Comparison of ENCODE assay signal across 8 mouse cellular contexts in the genomic region with DNA sequence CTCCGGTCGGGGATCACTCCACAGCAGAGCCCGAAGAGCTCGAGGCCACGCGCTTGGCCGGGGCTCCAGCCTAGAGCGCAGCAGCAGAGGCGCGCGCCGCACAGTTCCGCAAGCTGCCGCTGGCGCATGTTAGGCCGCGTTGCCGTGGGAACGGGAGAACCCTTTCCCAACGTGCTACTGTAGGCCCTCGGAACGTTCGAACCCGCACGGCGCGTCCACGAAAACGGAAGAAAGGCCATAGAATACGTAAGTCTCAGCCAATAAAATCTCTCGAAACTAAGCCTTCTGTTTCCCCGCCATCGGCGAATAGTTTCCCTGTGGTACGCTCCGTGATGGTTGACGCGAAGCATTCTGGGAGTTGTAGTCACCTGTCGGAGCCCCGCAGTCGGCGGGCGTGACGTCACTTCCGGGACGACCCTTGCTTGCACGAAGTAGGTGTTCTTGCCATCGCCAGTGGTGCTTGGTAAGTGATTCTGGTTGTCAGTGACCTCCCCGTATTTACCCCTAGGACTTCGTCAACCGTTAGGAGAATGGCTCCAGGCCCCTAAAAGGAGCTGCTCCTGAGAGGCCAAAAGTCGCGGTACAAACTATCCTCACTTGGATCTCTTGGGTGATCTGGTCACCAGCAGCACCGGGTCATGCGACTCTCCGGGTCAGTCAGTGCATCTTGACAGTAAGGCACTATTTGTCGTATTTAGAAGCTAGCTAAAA. TPM values are rescaled to one million over a fixed set of nuclear protein-coding genes. Genes with fewer than 3 reads are reported as not detected.
DNase-seq lines count a peak whose midpoint lies in the region; ATAC-seq and TF ChIP-seq lines count a peak whose summit lies in the region.

A gene (minus strand): TSS at position 127 of the 711 bp plus-strand sequence.
A gene (plus strand): TSS at position 403 of the 711 bp plus-strand sequence.

- peak; percentile 80 for TF ChIP-seq POLR2A in CH12.LX (IDR thresholded peaks at IDR 0.05; ENCODE audit: low read depth, low read length)

- in situ Hi-C loops in CH12.LX (cut with MboI; ENCODE audit: low pct_ligation_motif_present, low pct_unique_long_range_greater_than_20kb, low sequenced_read_pairs): no loop called here

- H3K4me2 ChIP-seq in CH12.LX (ENCODE audit: insufficient read depth, low read depth, poor library complexity, severe bottlenecking): peak within 1 kb of the TSS; percentile 96
- peak within 1 kb of the TSS; percentile 73 for H3K4me2 ChIP-seq in forebrain, embryonic 11.5 days (ENCODE audit: low read depth, low read length, severe bottlenecking)
- H3K4me2 ChIP-seq in heart, embryonic 16.5 days (ENCODE audit: low read depth, low read length): peak within 1 kb of the TSS; percentile 69
- peak within 1 kb of the TSS; percentile 85 for H3K4me2 ChIP-seq in liver, embryonic 15.5 days
- H3K4me2 ChIP-seq in neural tube, embryonic 12.5 days (replicated peaks): peak within 1 kb of the TSS; percentile 68

- no peak for TF ChIP-seq RAD21 in CH12.LX (IDR thresholded peaks at IDR 0.05; ENCODE audit: low read depth, low read length)

- H3K27me3 ChIP-seq in CH12.LX (replicated peaks): no peaks in the 10 kb centered on the region
- no peaks in the 10 kb centered on the region for H3K27me3 ChIP-seq in forebrain, embryonic 11.5 days (ENCODE audit: control insufficient read depth, insufficient read depth, low read length)
- no peaks in the 10 kb centered on the region for H3K27me3 ChIP-seq in heart, embryonic 16.5 days (ENCODE audit: control insufficient read depth, insufficient read depth, low read length)
- H3K27me3 ChIP-seq in liver, embryonic 15.5 days: no peaks in the 10 kb centered on the region
- H3K27me3 ChIP-seq in neural tube, embryonic 12.5 days (replicated peaks): no peaks in the 10 kb centered on the region

- peak within 1 kb of the TSS; percentile 74 to 82 (median 79) for H3K4me3 ChIP-seq in CH12.LX (replicated peaks in 1 of 3; ENCODE audit: low read depth in 2 of 3, low read length in 2 of 3, poor library complexity in 1 of 3)
- peak within 1 kb of the TSS; percentile 56 for H3K4me3 ChIP-seq in forebrain, embryonic 11.5 days (ENCODE audit: low read depth, low read length)
- H3K4me3 ChIP-seq in heart, embryonic 16.5 days (ENCODE audit: low read length): peak within 1 kb of the TSS; percentile 87
- peak within 1 kb of the TSS; percentile 76 for H3K4me3 ChIP-seq in liver, embryonic 15.5 days (replicated peaks)
- H3K4me3 ChIP-seq in neural tube, embryonic 12.5 days: peak within 1 kb of the TSS; percentile 59

- peak within 1 kb of the TSS; percentile 27; the same call in 1 of the 2 replicates for H3K27ac ChIP-seq in CH12.LX (ENCODE audit: insufficient read depth, low read depth)
- peak within 1 kb of the TSS; percentile 48; the same call in 1 of the 2 replicates for H3K27ac ChIP-seq in forebrain, embryonic 11.5 days (ENCODE audit: low read depth, low read length)
- H3K27ac ChIP-seq in heart, embryonic 16.5 days (ENCODE audit: low read length): peak within 1 kb of the TSS; percentile 85
- H3K27ac ChIP-seq in liver, embryonic 15.5 days (replicated peaks): peak within 1 kb of the TSS; percentile 71
- peak within 1 kb of the TSS; percentile 59; the same call in 1 of the 2 replicates for H3K27ac ChIP-seq in neural tube, embryonic 12.5 days

- H3K9ac ChIP-seq in CH12.LX (ENCODE audit: insufficient read depth, low read depth): peak within 1 kb of the TSS; percentile 92
- H3K9ac ChIP-seq in forebrain, embryonic 11.5 days (ENCODE audit: low read length): peak within 1 kb of the TSS; percentile 64
- H3K9ac ChIP-seq in heart, embryonic 16.5 days (ENCODE audit: low read length): peak within 1 kb of the TSS; percentile 87
- peak within 1 kb of the TSS; percentile 66 for H3K9ac ChIP-seq in liver, embryonic 15.5 days
- peak within 1 kb of the TSS; percentile 56 for H3K9ac ChIP-seq in neural tube, embryonic 12.5 days

- peaks cover 9 to 32% of the 10 kb centered on the region in 2 experiments for H3K36me3 ChIP-seq in CH12.LX (replicated peaks in 1 of 2; ENCODE audit: control insufficient read depth in 1 of 2, insufficient read depth in 1 of 2, low read length in 1 of 2)
- no peaks in the 10 kb centered on the region for H3K36me3 ChIP-seq in forebrain, embryonic 11.5 days (ENCODE audit: control insufficient read depth, insufficient read depth, low read length)
- peaks cover 21% of the 10 kb centered on the region for H3K36me3 ChIP-seq in heart, embryonic 16.5 days (ENCODE audit: control insufficient read depth, insufficient read depth)
- H3K36me3 ChIP-seq in liver, embryonic 15.5 days (replicated peaks): peaks cover 19% of the 10 kb centered on the region
- H3K36me3 ChIP-seq in neural tube, embryonic 12.5 days: peaks cover 6% of the 10 kb centered on the region; the same call in 1 of the 2 replicates

- dilution Hi-C loops in CH12.LX (cut with MboI; ENCODE audit: extremely low pct_ligation_motif_present, extremely low pct_unique_long_range_greater_than_20kb, low sequenced_read_pairs): no loop called here

- ATAC-seq in forebrain, embryonic 11.5 days (replicated peaks; ENCODE audit: low FRiP score): peak; percentile 98
- ATAC-seq in heart, embryonic 16.5 days (replicated peaks; ENCODE audit: extremely low read depth, insufficient read depth, low FRiP score): peak; percentile 96
- ATAC-seq in liver, embryonic 15.5 days (ENCODE audit: insufficient read depth): peak; percentile 96
- ATAC-seq in neural tube, embryonic 12.5 days (ENCODE audit: low FRiP score, low read depth): peak; percentile 97

- 0 out of 2 replicates have a peak, but pooled peaks have one; percentile 25 for TF ChIP-seq EP300 in CH12.LX (IDR thresholded peaks at IDR 0.05; ENCODE audit: low read length)

- H3K4me1 ChIP-seq in CH12.LX (ENCODE audit: control insufficient read depth in 1 of 2, insufficient read depth in 2 of 2): peaks cover 0 to 9% of the 10 kb centered on the region in 2 experiments; a peak in 2 of 4 replicates
- H3K4me1 ChIP-seq in forebrain, embryonic 11.5 days (replicated peaks; ENCODE audit: control insufficient read depth, insufficient read depth, low read length): peaks cover 4% of the 10 kb centered on the region; the same call in 1 of the 2 replicates
- H3K4me1 ChIP-seq in heart, embryonic 16.5 days (ENCODE audit: control insufficient read depth, insufficient read depth, low read length): peaks cover 8% of the 10 kb centered on the region
- peaks cover 16% of the 10 kb centered on the region for H3K4me1 ChIP-seq in liver, embryonic 15.5 days (replicated peaks)
- H3K4me1 ChIP-seq in neural tube, embryonic 12.5 days: peaks cover 10% of the 10 kb centered on the region

- WGBS in forebrain, embryonic 11.5 days: under 1% methylated on average over 57 of the region's 57 CpGs
- WGBS in heart, embryonic 16.5 days: under 1% methylated on average over 57 of the region's 57 CpGs
- under 1% methylated on average over 57 of the region's 57 CpGs for WGBS in liver, embryonic 15.5 days (ENCODE audit: insufficient replicate concordance)
- WGBS in neural tube, embryonic 12.5 days: under 1% methylated on average over 57 of the region's 57 CpGs

- H3K9me3 ChIP-seq in CH12.LX (replicated peaks; ENCODE audit: low read length): peaks cover 18% of the 10 kb centered on the region
- H3K9me3 ChIP-seq in forebrain, embryonic 11.5 days (ENCODE audit: control insufficient read depth, low read length): no peaks in the 10 kb centered on the region; the same call in 1 of the 2 replicates
- H3K9me3 ChIP-seq in heart, embryonic 16.5 days (replicated peaks; ENCODE audit: control insufficient read depth, low read length): 0 out of 2 replicates have a peak, but pooled peaks cover 6% of the 10 kb centered on the region
- no peaks in the 10 kb centered on the region for H3K9me3 ChIP-seq in liver, embryonic 15.5 days (replicated peaks)
- H3K9me3 ChIP-seq in neural tube, embryonic 12.5 days: no peaks in the 10 kb centered on the region

- TF ChIP-seq CTCF in CH12.LX (conservative IDR thresholded peaks at IDR 0.05 in 1 of 2, IDR thresholded peaks at IDR 0.05 in 1 of 2; ENCODE audit: low read depth in 2 of 2, low read length in 2 of 2): no peak

- peak; percentile 99 for DNase-seq in CH12.LX (ENCODE audit: extremely low read depth)
- peak; percentile 97 for DNase-seq in c-Kit-positive CD71-positive TER-119-negative erythroid progenitor cells, embryonic 14.5 days (ENCODE audit: low read depth)
- peak; percentile 98 for DNase-seq in forebrain, embryonic 11.5 days (ENCODE audit: low spot score)
- DNase-seq in kidney, postnatal 36 days: peak; percentile 99 to 100
- peak; percentile 99 for DNase-seq in telencephalon, adult 2 months (ENCODE audit: low read depth, low spot score)

- H3K79me2 ChIP-seq in CH12.LX (replicated peaks; ENCODE audit: control insufficient read depth, extremely low read depth, insufficient read depth, poor library complexity, severe bottlenecking): peaks cover 4% of the 10 kb centered on the region

TF ChIP-seq in CH12.LX, 34 proteins besides CTCF, POLR2A, EP300 and RAD21 (continues in another document):
- TF ChIP-seq PAX5 (IDR thresholded peaks at IDR 0.05; ENCODE audit: low read length) (no peak), ETS1 (conservative IDR thresholded peaks at IDR 0.05; ENCODE audit: low read depth, low read length) (no peak), TBP (conservative IDR thresholded peaks at IDR 0.05; ENCODE audit: low read depth, low read length) (peak; percentile 82), IRF4 (IDR thresholded peaks at IDR 0.05; ENCODE audit: low read depth, low read length) (peak; percentile 58; the same call in 1 of the 2 replicates), POLR2AphosphoS2 (IDR thresholded peaks at IDR 0.05; ENCODE audit: low read depth, low read length) (no peak), NRF1 (IDR thresholded peaks at IDR 0.05; ENCODE audit: low read depth, low read length) (peak; percentile 79), MAX (IDR thresholded peaks at IDR 0.05; ENCODE audit: low read length) (peak; percentile 89)

RNA-seq across cellular contexts. Expression of the first gene that starts in this region (rescaled TPM):
- 0.84 and 0.85 TPM in 2 replicates for total RNA-seq in CH12.LX (2012; rRNA removed)
- total RNA-seq in CH12.LX (2014; rRNA removed): 2.1 and 2.3 TPM in 2 replicates
- polyA plus RNA-seq in CH12.LX (2012; ENCODE audit: insufficient read length, low read depth): 1.5 and 1.8 TPM in 2 replicates
- polyA plus RNA-seq in forebrain, embryonic 11.5 days (2014; fragmentation: Nextera tagmentation; extraction: Ambion mirVana): 3.2 and 4.7 TPM in 2 replicates
- polyA plus RNA-seq in heart, embryonic 16.5 days (2015; fragmentation: Nextera tagmentation; extraction: Ambion mirVana): 3.1 and 3.8 TPM in 2 replicates
- polyA plus RNA-seq in liver, embryonic 15.5 days (2015; fragmentation: Nextera tagmentation; extraction: Ambion mirVana): 0.37 and 0.52 TPM in 2 replicates
- polyA plus RNA-seq in neural tube, embryonic 12.5 days (2016; fragmentation: Nextera tagmentation; extraction: Ambion mirVana): 3.3 and 3.7 TPM in 2 replicates

RNA-seq across cellular contexts. Expression of the second gene that starts in this region (rescaled TPM):
- total RNA-seq in CH12.LX (2012; rRNA removed): 47.2 and 50.1 TPM in 2 replicates
- total RNA-seq in CH12.LX (2014; rRNA removed): 105 and 110 TPM in 2 replicates
- polyA plus RNA-seq in CH12.LX (2012; ENCODE audit: insufficient read length, low read depth): 51.2 and 55.1 TPM in 2 replicates
- 50.3 and 58.0 TPM in 2 replicates for polyA plus RNA-seq in forebrain, embryonic 11.5 days (2014; fragmentation: Nextera tagmentation; extraction: Ambion mirVana)
- 46.6 and 51.2 TPM in 2 replicates for polyA plus RNA-seq in heart, embryonic 16.5 days (2015; fragmentation: Nextera tagmentation; extraction: Ambion mirVana)
- polyA plus RNA-seq in liver, embryonic 15.5 days (2015; fragmentation: Nextera tagmentation; extraction: Ambion mirVana): 27.9 and 34.2 TPM in 2 replicates
- polyA plus RNA-seq in neural tube, embryonic 12.5 days (2016; fragmentation: Nextera tagmentation; extraction: Ambion mirVana): 55.8 and 61.4 TPM in 2 replicates

Comparison
In these comparisons a context has a peak if more than half of its experiments do, and no peak if none do; other contexts are left out.
1. Peak in every context shown above with its lines: DNase-seq, ATAC-seq, H3K4me3 ChIP-seq and H3K27ac ChIP-seq.
2. H3K27ac ChIP-seq: peak in every context shown above with its lines; median percentile 85 in heart, embryonic 16.5 days; 71 in liver, embryonic 15.5 days; 59 in neural tube, embryonic 12.5 days; 48 in forebrain, embryonic 11.5 days; 27 in CH12.LX.